Mouse (Mus musculus) E14TG2a.4 (cell line): ENCODE results near the gene Hoxb4.

Experiments
- CTCF ChIP-seq: conservative IDR thresholded peaks from 2 replicates; pipeline ENCODE4 v1.5.1; 2014; ENCODE audit warnings: low read length
- POU5F1 ChIP-seq: IDR thresholded peaks from 2 replicates; pipeline ENCODE4 v1.6.1; 2014; ENCODE audit warnings: low read length, borderline replicate concordance

DNA sequence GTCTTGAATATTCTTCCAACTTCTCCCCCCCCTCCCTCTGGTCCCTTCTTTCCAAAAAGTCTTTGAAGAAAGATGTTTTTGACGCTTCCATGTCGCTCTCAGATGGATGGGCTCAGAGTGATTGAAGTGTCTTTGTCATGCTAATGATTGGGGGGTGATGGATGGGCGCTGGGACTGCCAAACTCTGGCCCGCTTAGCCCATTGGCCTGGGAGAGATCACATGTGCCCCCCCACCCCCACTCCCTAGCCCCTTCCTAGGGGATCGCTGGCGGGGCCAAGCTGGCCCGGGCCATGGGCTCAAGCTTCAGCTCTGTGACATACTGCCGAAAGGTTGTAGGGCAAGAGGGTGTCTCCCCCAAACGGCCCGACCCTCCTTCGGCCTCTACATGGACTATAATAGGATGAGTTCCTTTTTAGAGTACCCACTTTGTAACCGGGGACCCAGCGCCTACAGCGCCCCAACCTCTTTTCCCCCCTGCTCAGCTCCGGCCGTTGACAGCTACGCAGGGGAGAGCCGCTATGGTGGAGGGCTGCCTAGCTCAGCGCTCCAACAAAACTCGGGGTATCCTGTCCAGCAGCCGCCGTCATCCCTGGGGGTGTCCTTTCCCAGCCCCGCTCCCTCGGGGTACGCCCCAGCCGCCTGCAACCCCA is 47.5 kb downstream of the Hoxb4 start, which contains the start of gene Hoxb1:
- TF ChIP-seq CTCF: no peak
- TF ChIP-seq POU5F1: no peak
